17 mouse cellular contexts compared by ENCODE assay signal in genomic region chr2:131531271-131531670, GRCm38 (mm10). TPM values are rescaled to one million over a fixed set of nuclear protein-coding genes. Genes with fewer than 3 reads are reported as not detected.
DNase-seq lines count a peak whose midpoint lies in the region; ATAC-seq and TF ChIP-seq lines count a peak whose summit lies in the region.
"Had no signal": no experiment of that assay in that cellular context is flagged by ENCODE, and none has a peak within 500 bp of the region (broad histone marks: within the 10 kb centered on the region; RNA-seq: fewer than 3 reads in every experiment).

No protein-coding gene starts in this region.

- no peaks in the 10 kb centered on the region for H3K79me2 ChIP-seq in liver, adult 2 months (ENCODE audit: control insufficient read depth, insufficient read depth, low read length)

- no peak for TF ChIP-seq POLR2A in liver, adult 2 months (IDR thresholded peaks at IDR 0.05; ENCODE audit: extremely low read depth, insufficient read depth, low read length)

- no peak for TF ChIP-seq EP300 in liver, postnatal 0 days (IDR thresholded peaks at IDR 0.05; ENCODE audit: low read depth)

- no peak overlapping the region for H3K4me3 ChIP-seq in kidney, embryonic 15.5 days (replicated peaks)
- no peak overlapping the region for H3K4me3 ChIP-seq in liver, adult 2 months (ENCODE audit: insufficient read depth, low read depth, low read length)
- H3K4me3 ChIP-seq in liver, postnatal 0 days (ENCODE audit: low read depth, low read length): no peak overlapping the region
- H3K4me3 ChIP-seq: gastrocnemius, adult 2 months; heart, embryonic 12.5 days; heart, embryonic 15.5 days; hindbrain, embryonic 10.5 days; hindbrain, embryonic 13.5 days had no signal

- DNase-seq in kidney, adult 11 months: peak; percentile 51
- DNase-seq in kidney, postnatal 4 days: no peak
- peak; percentile 22 to 56 for DNase-seq in kidney, adult 8-10 months
- peak; percentile 16 for DNase-seq in liver, adult 2 months (ENCODE audit: extremely low read depth, low read depth, low spot score)
- no peak for DNase-seq in liver, postnatal 0 days
- no peak for DNase-seq in urinary bladder, postnatal 10 days (ENCODE audit: low spot score)
- DNase-seq: adrenal gland, adult 8-10 months had no signal

- no peak overlapping the region for H3K27ac ChIP-seq in kidney, embryonic 15.5 days
- no peak overlapping the region for H3K27ac ChIP-seq in liver, adult 2 months (replicated peaks; ENCODE audit: insufficient read depth, low read depth, low read length)
- no peak overlapping the region for H3K27ac ChIP-seq in liver, postnatal 0 days (ENCODE audit: low read depth)
- H3K27ac ChIP-seq: gastrocnemius, adult 2 months; heart, embryonic 15.5 days; hindbrain, embryonic 10.5 days; hindbrain, embryonic 13.5 days had no signal

- ATAC-seq in kidney, embryonic 15.5 days (replicated peaks; ENCODE audit: low FRiP score): no peak
- ATAC-seq in liver, postnatal 0 days: no peak

- H3K4me2 ChIP-seq in kidney, embryonic 15.5 days: no peak overlapping the region
- H3K4me2 ChIP-seq in liver, postnatal 0 days (ENCODE audit: low read depth, low read length): no peak overlapping the region
- H3K4me2 ChIP-seq: heart, embryonic 12.5 days; heart, embryonic 15.5 days; hindbrain, embryonic 13.5 days had no signal

- 87% methylated on average over 7 of the region's 7 CpGs for WGBS in kidney, embryonic 15.5 days
- WGBS in liver, adult 2 months: 68% methylated on average over 7 of the region's 7 CpGs
- WGBS in liver, postnatal 0 days (ENCODE audit: insufficient replicate concordance): 77% methylated on average over 7 of the region's 7 CpGs

- H3K4me1 ChIP-seq in kidney, embryonic 15.5 days: peaks cover 4% of the 10 kb centered on the region; the same call in 1 of the 2 replicates
- H3K4me1 ChIP-seq in liver, adult 2 months (ENCODE audit: control insufficient read depth, insufficient read depth, low read length): no peaks in the 10 kb centered on the region
- H3K4me1 ChIP-seq in liver, postnatal 0 days (ENCODE audit: insufficient read depth): 0 out of 2 replicates have a peak, but pooled peaks cover 4% of the 10 kb centered on the region
- H3K4me1 ChIP-seq: heart, embryonic 12.5 days; hindbrain, embryonic 13.5 days had no signal

- H3K27me3 ChIP-seq in kidney, embryonic 15.5 days: 0 out of 2 replicates have a peak, but pooled peaks cover 4% of the 10 kb centered on the region
- H3K27me3 ChIP-seq in liver, adult 2 months (ENCODE audit: control insufficient read depth, insufficient read depth, low read length): no peaks in the 10 kb centered on the region
- H3K27me3 ChIP-seq in liver, postnatal 0 days (ENCODE audit: insufficient read depth, low read length): peaks cover 5% of the 10 kb centered on the region; the same call in 1 of the 2 replicates

- no peaks in the 10 kb centered on the region for H3K9me3 ChIP-seq in kidney, embryonic 15.5 days (replicated peaks)
- no peaks in the 10 kb centered on the region for H3K9me3 ChIP-seq in liver, postnatal 0 days (ENCODE audit: low read length)
- H3K9me3 ChIP-seq: heart, embryonic 12.5 days; heart, embryonic 15.5 days; hindbrain, embryonic 10.5 days; hindbrain, embryonic 13.5 days had no signal

- H3K9ac ChIP-seq in kidney, embryonic 15.5 days: no peak overlapping the region
- no peak overlapping the region for H3K9ac ChIP-seq in liver, adult 2 months (ENCODE audit: low read depth, low read length)
- no peak overlapping the region for H3K9ac ChIP-seq in liver, postnatal 0 days (replicated peaks)
- H3K9ac ChIP-seq: forebrain, postnatal 0 days; heart, embryonic 12.5 days; heart, embryonic 15.5 days; hindbrain, embryonic 13.5 days had no signal

- H3K36me3 ChIP-seq in kidney, embryonic 15.5 days: no peaks in the 10 kb centered on the region
- no peaks in the 10 kb centered on the region for H3K36me3 ChIP-seq in liver, adult 2 months (ENCODE audit: control insufficient read depth, insufficient read depth, low read length)
- no peaks in the 10 kb centered on the region for H3K36me3 ChIP-seq in liver, postnatal 0 days (replicated peaks; ENCODE audit: insufficient read depth, low read length)
- H3K36me3 ChIP-seq: heart, embryonic 15.5 days; hindbrain, embryonic 10.5 days had no signal

- no peak for TF ChIP-seq CTCF in liver, adult 2 months (IDR thresholded peaks at IDR 0.05; ENCODE audit: low read depth, low read length)
- TF ChIP-seq CTCF in liver, postnatal 0 days (IDR thresholded peaks at IDR 0.05; ENCODE audit: low read depth): no peak

RNA-seq across cellular contexts. Expression of gene Adra1d, which starts 30.8 kb away (rescaled TPM):
- 2.0 and 2.2 TPM in 2 replicates for polyA plus RNA-seq in kidney, embryonic 15.5 days (2015; fragmentation: Nextera tagmentation; extraction: Ambion mirVana)
- not detected in 2 replicates for total RNA-seq in liver, adult 2 months (2014; rRNA removed)
- 0.17 and 0.22 TPM in 2 replicates for polyA plus RNA-seq in liver, adult 2 months (2012; rRNA removed)
- 0.09 and 0.17 TPM in 2 replicates for polyA plus RNA-seq in liver, postnatal 0 days (2015; fragmentation: Nextera tagmentation; extraction: Ambion mirVana)
- polyA plus RNA-seq: activated CD4-positive, CD25-positive, alpha-beta regulatory T cell, adult 4 months; forebrain, embryonic 11.5 days; forebrain, embryonic 14.5 days had no signal

RNA-seq across cellular contexts. Expression of gene Smox, which starts 40.0 kb away (rescaled TPM):
- 38.1 and 41.3 TPM in 2 replicates for polyA plus RNA-seq in kidney, embryonic 15.5 days (2015; fragmentation: Nextera tagmentation; extraction: Ambion mirVana)
- 2.8 TPM in 2 replicates for total RNA-seq in liver, adult 2 months (2014; rRNA removed)
- polyA plus RNA-seq in liver, adult 2 months (2012; rRNA removed): 4.1 and 6.0 TPM in 2 replicates
- 56.7 and 60.8 TPM in 2 replicates for polyA plus RNA-seq in liver, postnatal 0 days (2015; fragmentation: Nextera tagmentation; extraction: Ambion mirVana)

Comparison
In these comparisons a context has a peak if more than half of its experiments do, and no peak if none do; other contexts are left out.
1. DNase-seq: peak in kidney, adult 11 months (single experiment), kidney, adult 8-10 months (2 of 2) and liver, adult 2 months (single experiment); none in kidney, postnatal 4 days (0 of 2), liver, postnatal 0 days (single experiment) and urinary bladder, postnatal 10 days (single experiment).